Mouse (Mus musculus) C2C12 (cell line): Measurements from ENCODE around the gene St6galnac5.

Experiments used
- CTCF ChIP-seq: IDR thresholded peaks from one replicate; pipeline ENCODE4 v1.5.1; 2011; ENCODE audit not compliant: control insufficient read depth, insufficient read depth, insufficient read length
- MYOD1 ChIP-seq: IDR thresholded peaks from one replicate; pipeline ENCODE4 v1.6.1; 2011; ENCODE audit warnings: low read depth; ENCODE audit not compliant: control insufficient read depth, insufficient read length

DNA sequence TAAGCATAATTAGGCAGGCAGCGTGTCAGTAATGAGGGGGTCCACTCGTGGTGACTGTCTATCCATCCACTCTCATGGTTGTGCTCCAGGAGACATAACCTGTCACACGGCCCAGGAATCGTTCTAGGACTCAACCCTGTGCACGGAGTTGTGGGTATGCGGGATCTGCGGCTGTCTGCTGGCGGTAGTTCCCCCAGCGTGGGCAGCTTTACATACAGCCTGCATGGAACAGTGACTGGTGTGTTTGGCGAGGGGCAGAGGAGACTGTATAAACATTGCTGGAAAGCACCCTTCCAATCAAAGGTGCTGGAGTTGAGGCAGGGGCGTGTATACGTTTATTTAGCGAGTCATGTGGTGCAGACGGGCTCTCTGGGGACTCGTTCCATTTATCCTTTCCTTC lies 58.5 kb downstream of the St6galnac5 start:
- TF ChIP-seq CTCF (no peak), MYOD1 (no peak)
